Mouse (Mus musculus) mature B cell (primary cell): Measurements from ENCODE around the gene Srcap.

ENCODE experiments used
- in situ Hi-C: fragments of 300-500 bp; cut with MboI; formaldehyde crosslinking; loops from 2 replicates; pipeline ENCODE4 v1.14.3; 2019

Gene Srcap

DNA sequence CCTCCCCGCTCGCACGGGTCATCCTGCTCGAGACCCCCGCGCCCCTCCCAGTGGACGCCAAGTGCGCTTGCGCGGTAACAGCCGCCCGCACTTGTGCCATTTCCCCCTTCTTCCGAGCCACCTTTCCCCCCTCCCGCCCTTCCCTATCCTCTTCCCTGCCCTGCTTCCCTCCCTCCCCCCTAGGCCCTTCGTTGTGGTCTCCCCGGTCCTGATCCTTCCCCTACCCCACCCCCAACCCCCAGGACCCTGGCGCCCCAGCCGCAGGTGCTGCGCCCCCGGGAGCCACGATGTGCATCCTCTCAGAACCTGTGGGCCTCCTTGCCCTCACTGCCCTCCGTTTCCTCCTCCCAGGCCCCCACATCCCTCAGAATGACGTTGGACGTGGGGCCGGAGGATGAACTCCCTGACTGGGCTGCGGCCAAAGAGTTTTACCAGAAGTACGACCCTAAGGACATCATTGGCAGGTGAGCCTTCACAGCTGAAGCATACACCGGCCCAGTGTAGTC is 61.8 kb downstream of the Srcap start:
- in situ Hi-C loops = no loop called here

GRCm38 (mm10) chr7:127574115-127574514 is 62.3 kb downstream of the Srcap start:
- in situ Hi-C loops = no loop called here

- in situ Hi-C loops = no loop called here
Observed at GRCm38 (mm10) chr7:127583260-127583659, 71.5 kb downstream of the Srcap start.

DNA sequence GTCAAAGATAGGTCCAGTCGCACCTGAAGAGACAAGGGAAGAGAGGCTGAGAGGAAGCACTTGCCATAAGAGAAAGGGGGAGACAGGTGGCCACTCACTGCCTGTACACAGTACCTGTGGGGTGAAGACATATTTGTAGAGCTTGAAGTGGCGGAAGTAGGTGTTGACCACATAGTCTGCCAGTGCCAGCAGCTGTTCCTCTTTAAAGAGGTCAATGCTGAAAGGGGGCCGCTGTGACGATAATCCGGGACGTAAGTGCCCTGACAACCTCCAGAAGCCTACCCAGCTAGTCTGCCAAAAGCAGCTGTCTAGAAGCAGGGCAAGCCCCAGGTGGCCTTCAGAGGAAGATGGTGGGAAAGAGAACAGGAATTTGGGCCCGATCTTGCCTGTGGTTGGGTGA is 73.2 kb downstream of the Srcap start:
- in situ Hi-C loops = no loop called here

- in situ Hi-C loops = no loop called here
Observed at GRCm38 (mm10) chr7:127586149-127586548, 74.4 kb downstream of the Srcap start.

DNA sequence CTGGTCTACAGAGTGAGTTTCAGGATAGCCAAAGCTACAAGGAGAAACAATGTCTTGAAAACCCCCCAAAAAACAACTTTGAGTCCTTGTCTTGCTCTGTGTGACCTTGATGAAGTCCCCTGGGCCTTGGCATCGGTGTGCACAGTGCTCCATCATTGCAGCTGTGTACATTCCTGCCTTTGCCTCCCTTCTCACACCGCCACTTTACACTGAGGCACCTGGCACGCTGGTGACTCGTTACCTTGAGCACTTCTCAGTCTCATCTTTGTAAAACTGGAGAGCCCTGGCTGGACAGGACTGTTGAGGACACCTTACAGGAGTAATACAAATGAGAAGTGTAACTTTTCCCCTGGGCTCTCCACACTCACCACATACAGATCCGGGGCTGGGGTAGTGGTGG is 75.4 kb downstream of the Srcap start:
- in situ Hi-C loops = no loop called here

- in situ Hi-C loops = no loop called here
Observed at GRCm38 (mm10) chr7:127588011-127588871, 76.5 kb downstream of the Srcap start, which contains the start of the genes Ccdc189 and Rnf40. Ccdc189 (minus strand) TSS chr7:127588595. Rnf40 (plus strand) TSS chr7:127588767.

GRCm38 (mm10) chr7:127588901-127589300 is 77.1 kb downstream of the Srcap start:
- in situ Hi-C loops = no loop called here

DNA sequence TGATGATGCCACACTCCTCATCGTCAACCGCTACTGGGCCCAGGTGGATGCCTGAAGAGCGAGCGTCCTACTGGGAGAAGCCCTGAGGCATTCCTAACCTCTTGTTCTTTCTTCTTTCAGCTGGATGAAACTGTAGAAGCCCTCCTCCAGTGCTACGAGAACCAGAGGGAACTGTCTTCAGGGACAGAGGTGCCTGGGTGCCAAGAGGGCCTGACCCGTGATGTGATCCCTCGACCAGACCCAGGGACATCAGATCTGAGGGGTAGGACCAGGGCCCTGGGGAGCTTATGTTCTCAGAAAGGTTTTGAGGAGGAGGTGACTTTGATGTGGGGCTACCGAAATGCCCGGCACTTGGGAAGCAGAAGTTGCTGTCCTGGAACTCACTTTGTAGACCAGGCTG is 77.9 kb downstream of the Srcap start:
- in situ Hi-C loops = no loop called here

GRCm38 (mm10) chr7:127591108-127591507 is 79.3 kb downstream of the Srcap start:
- in situ Hi-C loops = no loop called here

DNA sequence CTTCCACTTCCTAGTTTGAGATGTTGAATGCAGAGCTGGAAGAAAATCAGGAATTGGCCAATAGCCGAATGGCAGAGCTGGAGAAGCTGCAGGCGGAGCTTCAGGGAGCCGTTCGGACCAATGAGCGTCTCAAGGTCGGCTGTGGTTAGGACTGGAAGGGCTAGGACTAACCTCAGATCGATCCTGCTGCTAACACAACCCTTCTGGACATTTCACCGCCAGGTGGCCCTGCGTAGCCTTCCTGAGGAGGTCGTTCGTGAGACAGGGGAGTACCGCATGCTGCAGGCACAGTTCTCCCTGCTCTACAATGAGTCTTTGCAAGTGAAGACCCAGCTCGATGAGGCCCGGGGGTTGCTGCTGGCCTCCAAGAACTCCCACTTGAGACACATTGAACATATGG is 80.8 kb downstream of the Srcap start:
- in situ Hi-C loops = no loop called here

DNA sequence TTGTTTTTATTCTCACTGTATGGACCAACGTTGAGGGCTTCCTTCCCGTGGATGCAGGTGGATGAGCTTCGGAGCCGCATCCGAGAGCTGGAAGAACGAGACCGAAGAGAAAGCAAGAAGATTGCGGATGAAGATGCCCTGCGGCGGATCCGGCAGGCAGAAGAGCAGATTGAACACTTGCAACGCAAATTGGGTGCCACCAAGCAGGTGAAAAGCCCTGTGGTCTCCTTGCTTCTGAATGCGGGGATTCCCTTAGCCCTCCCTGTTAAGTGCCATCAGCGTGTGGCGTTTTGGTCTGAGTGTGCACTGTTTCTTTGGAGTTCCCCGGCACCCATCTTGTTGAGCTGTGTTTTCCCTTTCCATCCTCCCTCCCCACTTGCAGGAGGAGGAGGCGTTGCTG is 85.0 kb downstream of the Srcap start:
- in situ Hi-C loops = no loop called here

DNA sequence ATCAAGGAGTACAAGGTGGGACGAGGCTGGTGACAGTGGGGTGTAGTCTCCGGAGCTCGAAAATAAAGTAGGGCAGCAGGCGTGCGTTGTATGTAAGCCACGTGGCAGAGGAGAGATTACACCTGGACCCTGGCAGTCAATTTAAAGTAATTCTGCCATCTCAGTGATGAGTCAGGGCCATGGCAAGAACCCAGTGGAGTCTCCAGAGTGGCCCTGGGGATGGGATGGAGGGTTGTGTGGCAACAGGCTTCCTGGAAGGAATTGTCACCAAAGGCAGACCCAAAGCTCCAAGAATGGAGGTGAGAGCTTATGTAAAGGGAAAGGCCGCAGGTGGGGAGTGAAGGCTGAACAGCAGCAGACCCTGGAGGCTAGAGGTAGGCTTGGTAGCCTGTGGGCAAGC is 88.8 kb downstream of the Srcap start:
- in situ Hi-C loops = no loop called here

GRCm38 (mm10) chr7:127601735-127602134 is 90.0 kb downstream of the Srcap start:
- in situ Hi-C loops = no loop called here

GRCm38 (mm10) chr7:127602903-127603302 is 91.1 kb downstream of the Srcap start:
- in situ Hi-C loops = no loop called here

- in situ Hi-C loops = no loop called here
Observed at GRCm38 (mm10) chr7:127604256-127604655, 92.5 kb downstream of the Srcap start.

DNA sequence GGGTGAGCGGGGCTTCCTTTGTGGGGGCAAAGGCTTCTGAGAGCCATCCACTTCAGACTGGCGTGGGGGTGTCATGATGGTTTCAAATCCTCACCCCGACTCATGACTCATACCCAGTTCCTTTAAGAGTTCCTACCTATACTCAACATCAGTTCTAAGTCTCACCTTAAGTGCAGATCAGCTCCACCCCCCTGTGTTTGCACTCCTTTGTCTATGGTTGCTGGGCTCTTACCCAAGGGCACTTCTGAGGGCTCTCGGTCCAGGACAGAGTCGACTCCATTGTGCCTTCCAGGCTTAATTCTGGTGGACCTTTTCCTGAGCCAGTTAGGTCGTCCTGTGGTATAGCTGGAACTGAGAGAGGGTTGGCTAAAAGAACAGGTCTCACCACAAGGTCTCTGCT is 95.4 kb downstream of the Srcap start:
- in situ Hi-C loops = no loop called here
